Mouse (Mus musculus): ENCODE measurements around the gene Mical1. TPM values are rescaled to one million over a fixed set of nuclear protein-coding genes. Genes with fewer than 3 reads are reported as not detected.

The Mical1 gene
- 42.6 and 46.8 TPM in 2 replicates for polyA plus RNA-seq (2016; fragmentation: Nextera tagmentation; extraction: Ambion mirVana)

- peaks cover 11% of the 10 kb centered on the region for H3K36me3 ChIP-seq
- ATAC-seq (ENCODE audit: low FRiP score) = peak; percentile 75
- peak within 1 kb of the TSS; percentile 62 for H3K4me3 ChIP-seq
- H3K4me1 ChIP-seq = peaks cover 22% of the 10 kb centered on the region
- under 1% methylated on average over 35 of the region's 35 CpGs for WGBS
- H3K9ac ChIP-seq = peak within 1 kb of the TSS; percentile 77
- H3K4me2 ChIP-seq (replicated peaks) = peak within 1 kb of the TSS; percentile 88
- no peaks in the 10 kb centered on the region for H3K9me3 ChIP-seq (replicated peaks)
- peak within 1 kb of the TSS; percentile 85 for H3K27ac ChIP-seq
- H3K27me3 ChIP-seq = no peaks in the 10 kb centered on the region
Observed at GRCm38 (mm10) chr10:41476171-41477017, at the start of gene Mical1. TSS of gene Mical1 (plus strand) at chr10:41476314.

GRCm38 (mm10) chr10:41426368-41426767 is 49.7 kb upstream of the Mical1 start:
- WGBS = 59% methylated on average over 6 of the region's 6 CpGs
- H3K27ac ChIP-seq = no peak overlapping the region
- no peak overlapping the region for H3K4me2 ChIP-seq (replicated peaks)
- H3K4me1 ChIP-seq = no peaks in the 10 kb centered on the region
- no peaks in the 10 kb centered on the region for H3K27me3 ChIP-seq
- no peak overlapping the region for H3K4me3 ChIP-seq
- no peaks in the 10 kb centered on the region for H3K36me3 ChIP-seq
- H3K9me3 ChIP-seq (replicated peaks) = no peaks in the 10 kb centered on the region
- H3K9ac ChIP-seq = no peak overlapping the region
- ATAC-seq (ENCODE audit: low FRiP score) = no peak

- Histone ChIP-seq H3K9ac (no peak overlapping the region), H3K9me3 (replicated peaks) (no peaks in the 10 kb centered on the region), H3K36me3 (no peaks in the 10 kb centered on the region), H3K4me3 (no peak overlapping the region), H3K27ac (no peak overlapping the region), H3K27me3 (peaks cover 7% of the 10 kb centered on the region), H3K4me2 (replicated peaks) (no peak overlapping the region), H3K4me1 (no peaks in the 10 kb centered on the region)
- 23% methylated on average over 4 of the region's 4 CpGs for WGBS
- ATAC-seq (ENCODE audit: low FRiP score) = no peak
Observed at GRCm38 (mm10) chr10:41434624-41435023, 41.5 kb upstream of the Mical1 start.

GRCm38 (mm10) chr10:41435141-41435540 is 41.0 kb upstream of the Mical1 start:
- no peaks in the 10 kb centered on the region for H3K9me3 ChIP-seq (replicated peaks)
- H3K4me3 ChIP-seq = no peak overlapping the region
- no peak for ATAC-seq (ENCODE audit: low FRiP score)
- no peaks in the 10 kb centered on the region for H3K36me3 ChIP-seq
- H3K27ac ChIP-seq = no peak overlapping the region
- H3K4me1 ChIP-seq = no peaks in the 10 kb centered on the region
- H3K9ac ChIP-seq = no peak overlapping the region
- no peak overlapping the region for H3K4me2 ChIP-seq (replicated peaks)
- 34% methylated on average over 3 of the region's 3 CpGs for WGBS
- peaks cover 7% of the 10 kb centered on the region for H3K27me3 ChIP-seq

GRCm38 (mm10) chr10:41448216-41448615 is 27.9 kb upstream of the Mical1 start:
- no peak overlapping the region for H3K9ac ChIP-seq
- no peak overlapping the region for H3K27ac ChIP-seq
- 88% methylated on average over 1 of the region's 1 CpGs for WGBS
- H3K36me3 ChIP-seq = peaks cover 9% of the 10 kb centered on the region
- H3K4me2 ChIP-seq (replicated peaks) = no peak overlapping the region
- no peaks in the 10 kb centered on the region for H3K9me3 ChIP-seq (replicated peaks)
- peaks cover 16% of the 10 kb centered on the region for H3K4me1 ChIP-seq
- no peak for ATAC-seq (ENCODE audit: low FRiP score)
- H3K4me3 ChIP-seq = no peak overlapping the region
- no peaks in the 10 kb centered on the region for H3K27me3 ChIP-seq

GRCm38 (mm10) chr10:41449684-41450083 is 26.4 kb upstream of the Mical1 start:
- Histone ChIP-seq H3K4me1 (peaks cover 16% of the 10 kb centered on the region), H3K9ac (peak overlapping the region; percentile 72), H3K27me3 (no peaks in the 10 kb centered on the region), H3K4me2 (replicated peaks) (peak overlapping the region; percentile 71), H3K36me3 (peaks cover 11% of the 10 kb centered on the region), H3K27ac (peak overlapping the region; percentile 82), H3K4me3 (peak overlapping the region; percentile 93), H3K9me3 (replicated peaks) (no peaks in the 10 kb centered on the region)
- peak; percentile 82 for ATAC-seq (ENCODE audit: low FRiP score)
- WGBS = 14% methylated on average over 14 of the region's 14 CpGs

GRCm38 (mm10) chr10:41450137-41450670 is 25.9 kb upstream of the Mical1 start, which contains the start of gene Zbtb24:
TSS of gene Zbtb24 (plus strand) at chr10:41450383.
- WGBS = under 1% methylated on average over 47 of the region's 49 CpGs
- H3K9ac ChIP-seq = peak within 1 kb of the TSS; percentile 87
- peak; percentile 98 for ATAC-seq (ENCODE audit: low FRiP score)
- peak within 1 kb of the TSS; percentile 71 for H3K4me2 ChIP-seq (replicated peaks)
- peaks cover 16% of the 10 kb centered on the region for H3K4me1 ChIP-seq
- H3K36me3 ChIP-seq = peaks cover 11% of the 10 kb centered on the region
- H3K27me3 ChIP-seq = no peaks in the 10 kb centered on the region
- H3K27ac ChIP-seq = peak within 1 kb of the TSS; percentile 82
- H3K4me3 ChIP-seq = peak within 1 kb of the TSS; percentile 93
- no peaks in the 10 kb centered on the region for H3K9me3 ChIP-seq (replicated peaks)

- Histone ChIP-seq H3K4me2 (replicated peaks) (peak overlapping the region; percentile 71), H3K27me3 (no peaks in the 10 kb centered on the region), H3K9me3 (replicated peaks) (no peaks in the 10 kb centered on the region), H3K4me1 (peaks cover 16% of the 10 kb centered on the region), H3K36me3 (peaks cover 16% of the 10 kb centered on the region), H3K4me3 (peak overlapping the region; percentile 93), H3K9ac (peak overlapping the region; percentile 87), H3K27ac (no peak overlapping the region)
- WGBS = 58% methylated on average over 18 of the region's 18 CpGs
- peak; percentile 17; the same call in 1 of the 2 replicates for ATAC-seq (ENCODE audit: low FRiP score)
Observed at GRCm38 (mm10) chr10:41450780-41451522, 25.2 kb upstream of the Mical1 start.

GRCm38 (mm10) chr10:41451656-41452055 is 24.5 kb upstream of the Mical1 start:
- Histone ChIP-seq H3K27me3 (no peaks in the 10 kb centered on the region), H3K4me2 (replicated peaks) (no peak overlapping the region), H3K27ac (no peak overlapping the region), H3K9ac (no peak overlapping the region), H3K9me3 (replicated peaks) (no peaks in the 10 kb centered on the region), H3K4me1 (peaks cover 16% of the 10 kb centered on the region), H3K4me3 (no peak overlapping the region), H3K36me3 (peaks cover 23% of the 10 kb centered on the region)
- ATAC-seq (ENCODE audit: low FRiP score) = no peak
- WGBS = 91% methylated on average over 9 of the region's 9 CpGs

GRCm38 (mm10) chr10:41452791-41453190 is 23.3 kb upstream of the Mical1 start:
- WGBS = 96% methylated on average over 3 of the region's 3 CpGs
- H3K36me3 ChIP-seq = peaks cover 26% of the 10 kb centered on the region
- H3K4me2 ChIP-seq (replicated peaks) = no peak overlapping the region
- no peaks in the 10 kb centered on the region for H3K27me3 ChIP-seq
- no peaks in the 10 kb centered on the region for H3K9me3 ChIP-seq (replicated peaks)
- no peak for ATAC-seq (ENCODE audit: low FRiP score)
- H3K4me3 ChIP-seq = no peak overlapping the region
- peaks cover 16% of the 10 kb centered on the region for H3K4me1 ChIP-seq
- H3K9ac ChIP-seq = no peak overlapping the region
- no peak overlapping the region for H3K27ac ChIP-seq

- 83% methylated on average over 4 of the region's 4 CpGs for WGBS
- Histone ChIP-seq H3K4me3 (no peak overlapping the region), H3K9ac (no peak overlapping the region), H3K27ac (peak overlapping the region; percentile 7; the same call in 1 of the 2 replicates), H3K9me3 (replicated peaks) (no peaks in the 10 kb centered on the region), H3K27me3 (no peaks in the 10 kb centered on the region), H3K4me2 (replicated peaks) (no peak overlapping the region), H3K36me3 (peaks cover 56% of the 10 kb centered on the region), H3K4me1 (peaks cover 2% of the 10 kb centered on the region)
- ATAC-seq (ENCODE audit: low FRiP score) = no peak
Observed at GRCm38 (mm10) chr10:41459990-41460389, 16.1 kb upstream of the Mical1 start.

GRCm38 (mm10) chr10:41460501-41460900 is 15.6 kb upstream of the Mical1 start:
- no peak overlapping the region for H3K9ac ChIP-seq
- no peak overlapping the region; the same call in 1 of the 2 replicates for H3K27ac ChIP-seq
- H3K4me2 ChIP-seq (replicated peaks) = no peak overlapping the region
- H3K9me3 ChIP-seq (replicated peaks) = no peaks in the 10 kb centered on the region
- no peaks in the 10 kb centered on the region for H3K27me3 ChIP-seq
- no peak for ATAC-seq (ENCODE audit: low FRiP score)
- H3K4me3 ChIP-seq = no peak overlapping the region
- WGBS = 35% methylated on average over 2 of the region's 2 CpGs
- peaks cover 59% of the 10 kb centered on the region for H3K36me3 ChIP-seq
- peaks cover 2% of the 10 kb centered on the region for H3K4me1 ChIP-seq

Measured in hindbrain, embryonic 12.5 days (tissue).